Mouse (Mus musculus): ENCODE data around the gene Prpf3. TPM values are rescaled to one million over a fixed set of nuclear protein-coding genes. Genes with fewer than 3 reads are reported as not detected.
"Not testable (repeated sequence)": the region's sequence is repeated elsewhere in the genome, so short reads cannot be mapped to it uniquely, and the experiment has no call there.

Gene Prpf3
- polyA plus RNA-seq, 1 experiment, result 100 TPM

GRCm38 (mm10) chr3:95901616-95902372, 46.1 kb upstream of the Prpf3 start:
- Histone ChIP-seq H3K36me3 (ENCODE audit: control insufficient read depth, insufficient read depth, low read length, poor library complexity, severe bottlenecking) (no peaks in the 10 kb centered on the region; the same call in 1 of the 2 replicates), H3K4me1 (ENCODE audit: control insufficient read depth, insufficient read depth, low read length) (peaks cover 4% of the 10 kb centered on the region), H3K4me3 (ENCODE audit: low read depth, low read length) (no peak overlapping the region), H3K9me3 (replicated peaks; ENCODE audit: control insufficient read depth, insufficient read depth, low read length, poor library complexity, severe bottlenecking) (no peaks in the 10 kb centered on the region), H3K27ac (ENCODE audit: insufficient read depth, low read length) (no peak overlapping the region), H3K9ac (ENCODE audit: low read depth, poor library complexity, severe bottlenecking) (no peak overlapping the region), H3K27me3 (ENCODE audit: control insufficient read depth, insufficient read depth, low read length, poor library complexity, severe bottlenecking) (0 out of 2 replicates have a peak, but pooled peaks cover 6% of the 10 kb centered on the region)
- no peak for TF ChIP-seq POLR2A (IDR thresholded peaks at IDR 0.05; ENCODE audit: insufficient read depth, low read length)
- TF ChIP-seq CTCF (IDR thresholded peaks at IDR 0.05; ENCODE audit: low read depth, low read length), result no peak
- no peak for TF ChIP-seq EP300 (IDR thresholded peaks at IDR 0.05; ENCODE audit: insufficient read depth, low read depth, low read length)

- Histone ChIP-seq H3K4me3 (ENCODE audit: low read depth, low read length) (no peak overlapping the region), H3K27ac (ENCODE audit: insufficient read depth, low read length) (no peak overlapping the region), H3K27me3 (ENCODE audit: control insufficient read depth, insufficient read depth, low read length, poor library complexity, severe bottlenecking) (0 out of 2 replicates have a peak, but pooled peaks cover 6% of the 10 kb centered on the region), H3K9me3 (replicated peaks; ENCODE audit: control insufficient read depth, insufficient read depth, low read length, poor library complexity, severe bottlenecking) (no peaks in the 10 kb centered on the region), H3K4me1 (ENCODE audit: control insufficient read depth, insufficient read depth, low read length) (peaks cover 8% of the 10 kb centered on the region), H3K9ac (ENCODE audit: low read depth, poor library complexity, severe bottlenecking) (no peak overlapping the region), H3K36me3 (ENCODE audit: control insufficient read depth, insufficient read depth, low read length, poor library complexity, severe bottlenecking) (no peaks in the 10 kb centered on the region; the same call in 1 of the 2 replicates)
- no peak for TF ChIP-seq EP300 (IDR thresholded peaks at IDR 0.05; ENCODE audit: insufficient read depth, low read depth, low read length)
- no peak for TF ChIP-seq POLR2A (IDR thresholded peaks at IDR 0.05; ENCODE audit: insufficient read depth, low read length)
- no peak for TF ChIP-seq CTCF (IDR thresholded peaks at IDR 0.05; ENCODE audit: low read depth, low read length)
Observed at GRCm38 (mm10) chr3:95899800-95900524, 44.3 kb upstream of the Prpf3 start.

GRCm38 (mm10) chr3:95895501-95895900, 39.8 kb upstream of the Prpf3 start:
- H3K27me3 ChIP-seq (ENCODE audit: control insufficient read depth, insufficient read depth, low read length, poor library complexity, severe bottlenecking); H3K27ac ChIP-seq (ENCODE audit: insufficient read depth, low read length); H3K4me3 ChIP-seq (ENCODE audit: low read depth, low read length); H3K36me3 ChIP-seq (ENCODE audit: control insufficient read depth, insufficient read depth, low read length, poor library complexity, severe bottlenecking); H3K9ac ChIP-seq (ENCODE audit: low read depth, poor library complexity, severe bottlenecking); H3K4me1 ChIP-seq (ENCODE audit: control insufficient read depth, insufficient read depth, low read length); H3K9me3 ChIP-seq (replicated peaks; ENCODE audit: control insufficient read depth, insufficient read depth, low read length, poor library complexity, severe bottlenecking): not testable (repeated sequence)

- Histone ChIP-seq H3K4me1 (ENCODE audit: control insufficient read depth, insufficient read depth, low read length) (peaks cover 11% of the 10 kb centered on the region), H3K9me3 (replicated peaks; ENCODE audit: control insufficient read depth, insufficient read depth, low read length, poor library complexity, severe bottlenecking) (no peaks in the 10 kb centered on the region), H3K4me3 (ENCODE audit: low read depth, low read length) (peak overlapping the region; percentile 66), H3K27me3 (ENCODE audit: control insufficient read depth, insufficient read depth, low read length, poor library complexity, severe bottlenecking) (no peaks in the 10 kb centered on the region), H3K27ac (ENCODE audit: insufficient read depth, low read length) (no peak overlapping the region), H3K9ac (ENCODE audit: low read depth, poor library complexity, severe bottlenecking) (peak overlapping the region; percentile 97), H3K36me3 (ENCODE audit: control insufficient read depth, insufficient read depth, low read length, poor library complexity, severe bottlenecking) (no peaks in the 10 kb centered on the region; the same call in 1 of the 2 replicates)
- TF ChIP-seq POLR2A (IDR thresholded peaks at IDR 0.05; ENCODE audit: insufficient read depth, low read length) (no peak), CTCF (IDR thresholded peaks at IDR 0.05; ENCODE audit: low read depth, low read length) (no peak), EP300 (IDR thresholded peaks at IDR 0.05; ENCODE audit: insufficient read depth, low read depth, low read length) (no peak)
Observed at GRCm38 (mm10) chr3:95894317-95895160, 38.9 kb upstream of the Prpf3 start.

- H3K9me3 ChIP-seq (replicated peaks; ENCODE audit: control insufficient read depth, insufficient read depth, low read length, poor library complexity, severe bottlenecking); H3K27me3 ChIP-seq (ENCODE audit: control insufficient read depth, insufficient read depth, low read length, poor library complexity, severe bottlenecking); H3K36me3 ChIP-seq (ENCODE audit: control insufficient read depth, insufficient read depth, low read length, poor library complexity, severe bottlenecking): not testable (repeated sequence)
- Histone ChIP-seq H3K9ac (ENCODE audit: low read depth, poor library complexity, severe bottlenecking) (peak within 1 kb of the TSS; percentile 97), H3K27ac (ENCODE audit: insufficient read depth, low read length) (peak within 1 kb of the TSS; percentile 45; the same call in 1 of the 2 replicates), H3K4me1 (ENCODE audit: control insufficient read depth, insufficient read depth, low read length) (peaks cover 11% of the 10 kb centered on the region), H3K4me3 (ENCODE audit: low read depth, low read length) (peak within 1 kb of the TSS; percentile 66)
- TF ChIP-seq EP300 (IDR thresholded peaks at IDR 0.05; ENCODE audit: insufficient read depth, low read depth, low read length), result 0 out of 2 replicates have a peak, but pooled peaks have one; percentile 4
- peak; percentile 13 for TF ChIP-seq POLR2A (IDR thresholded peaks at IDR 0.05; ENCODE audit: insufficient read depth, low read length)
Observed at GRCm38 (mm10) chr3:95893606-95894316, 38.1 kb upstream of the Prpf3 start, which contains the start of gene Aph1a. Gene Aph1a, plus strand, starts transcription at chr3:95893969.

All from ES-Bruce4 (cell line).